Mouse (Mus musculus) kidney, adult 2 months (tissue): ENCODE results near the gene Sema5a.

Experiments
- CTCF ChIP-seq: fragments of 200-500 bp; conservative IDR thresholded peaks from 2 replicates; pipeline ENCODE4 v1.5.1; 2011; ENCODE audit warnings: low read depth, mild to moderate bottlenecking, control low read depth, low read length, moderate library complexity, mixed read lengths; ENCODE audit not compliant: insufficient read depth, insufficient read length
- POLR2A ChIP-seq: fragments of 200-500 bp; IDR thresholded peaks from one replicate; pipeline ENCODE4 v1.6.1; 2011; ENCODE audit warnings: low read depth, low read length, control low read depth

DNA sequence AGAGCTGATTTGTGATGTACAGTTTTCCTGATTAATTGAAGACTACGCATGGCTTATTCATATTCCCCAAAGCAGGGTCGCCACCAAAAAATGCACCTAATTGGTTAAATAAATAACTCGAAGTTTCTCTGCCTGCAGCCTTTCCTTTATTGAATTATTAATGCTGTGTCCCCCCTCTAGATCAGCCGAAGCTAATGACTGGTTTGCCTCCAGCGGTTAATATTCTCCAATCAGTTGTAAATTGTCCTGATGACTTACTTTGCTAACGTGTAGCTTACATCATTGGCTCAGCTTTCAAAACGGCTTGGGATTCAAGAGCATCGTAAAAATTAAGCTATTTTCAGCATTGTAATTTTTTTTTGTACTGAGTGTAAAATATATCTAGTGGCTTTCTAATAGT lies 66.7 kb downstream of the Sema5a start:
- TF ChIP-seq POLR2A, result no peak
- no peak for TF ChIP-seq CTCF
